Mouse (Mus musculus) spleen, adult 2 months (tissue): ENCODE results near the gene Crtac1. TPM values are rescaled to one million over a fixed set of nuclear protein-coding genes. Genes with fewer than 3 reads are reported as not detected.

Source experiments
- DNase-seq, 2 experiments: peaks; one replicate each; pipeline versions ENCODE4 v3.0.0 to v3.0.0-alpha.2; 2012 to 2021; ENCODE audit warnings: low spot score in 2 of 2, low read depth in 1 of 2
- H3K27ac ChIP-seq: fragments of 200-500 bp; 2 replicates; pipeline ENCODE4 v1.5.1; 2012; ENCODE audit warnings: low read length, inconsistent platforms; ENCODE audit not compliant: insufficient read depth
- H3K27me3 ChIP-seq: fragments of 200-500 bp; 2 replicates; pipeline ENCODE4 v1.6.1; 2012; ENCODE audit warnings: mild to moderate bottlenecking, moderate library complexity, low read length, inconsistent platforms; ENCODE audit not compliant: control insufficient read depth, insufficient read depth
- H3K36me3 ChIP-seq: fragments of 200-500 bp; 2 replicates; pipeline ENCODE4 v1.6.1; 2012; ENCODE audit warnings: mild to moderate bottlenecking, low read length, inconsistent platforms; ENCODE audit not compliant: control insufficient read depth, insufficient read depth
- H3K4me1 ChIP-seq: fragments of 200-500 bp; 2 replicates; pipeline ENCODE4 v1.6.1; 2011; ENCODE audit warnings: inconsistent platforms; ENCODE audit not compliant: control insufficient read depth, insufficient read depth, insufficient read length
- H3K4me3 ChIP-seq: fragments of 200-500 bp; 2 replicates; pipeline ENCODE4 v1.5.1; 2011; ENCODE audit warnings: mild to moderate bottlenecking, inconsistent platforms; ENCODE audit not compliant: insufficient read depth, insufficient read length; ENCODE audit errors: extremely low read depth
- CTCF ChIP-seq: fragments of 200-500 bp; IDR thresholded peaks from 2 replicates; pipeline ENCODE4 v1.5.1; 2011; ENCODE audit warnings: mild to moderate bottlenecking, inconsistent platforms; ENCODE audit not compliant: insufficient read depth, insufficient read length, insufficient replicate concordance; ENCODE audit errors: extremely low read depth
- POLR2A ChIP-seq: fragments of 200-500 bp; IDR thresholded peaks from 2 replicates; pipeline ENCODE4 v1.6.1; 2011; ENCODE audit warnings: low read depth, low read length, inconsistent platforms
- WGBS: fragments of 180-500 bp; shearing (Covaris S2); methylation state at CpG from one replicate; pipeline ENCODE4 v1.1.7; 2018; 5-methylcytosine and 5-hydroxymethylcytosine counted together
- polyA plus RNA-seq: library from polyadenylated mRNA; depleted of rRNA; stranded (reverse); fragments of >200 nt; gene quantifications from 2 replicates; pipeline ENCODE4 v1.2.3, GENCODE M21; 2012; rRNA removed

Gene Crtac1
- polyA plus RNA-seq, 1 experiment: not detected

DNA sequence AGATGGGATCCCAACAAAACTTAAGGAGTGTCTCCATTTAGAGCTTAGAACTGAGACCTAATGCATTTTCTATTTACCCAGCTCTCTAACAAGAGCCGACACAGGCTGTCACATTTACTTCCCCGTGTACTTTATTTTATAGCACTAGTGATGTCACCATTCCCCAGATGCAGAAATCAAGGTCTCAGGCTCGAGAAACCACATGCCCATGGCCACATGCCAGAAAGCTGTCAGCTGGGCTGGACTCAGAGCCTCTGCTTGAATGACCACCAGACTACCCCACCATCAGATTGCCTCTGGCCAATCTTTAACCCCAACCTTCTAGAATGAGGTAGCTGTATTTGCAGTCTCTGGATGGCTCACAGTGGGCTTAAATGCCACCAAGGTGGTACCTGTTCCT is 188.2 kb downstream of the Crtac1 start:
- WGBS: 26% methylated on average over 3 of the region's 3 CpGs
- H3K4me1 ChIP-seq: no peaks in the 10 kb centered on the region
- H3K4me3 ChIP-seq: no peak overlapping the region
- no peak overlapping the region for H3K27ac ChIP-seq
- H3K36me3 ChIP-seq: no peaks in the 10 kb centered on the region
- no peaks in the 10 kb centered on the region for H3K27me3 ChIP-seq
- DNase-seq: no peak
- no peak for TF ChIP-seq POLR2A
- no peak for TF ChIP-seq CTCF

GRCm38 (mm10) chr19:42240881-42241280 is 190.7 kb downstream of the Crtac1 start:
- H3K27ac ChIP-seq: no peak overlapping the region
- H3K36me3 ChIP-seq: no peaks in the 10 kb centered on the region
- H3K27me3 ChIP-seq: no peaks in the 10 kb centered on the region
- no peaks in the 10 kb centered on the region for H3K4me1 ChIP-seq
- 87% methylated on average over 8 of the region's 8 CpGs for WGBS
- TF ChIP-seq CTCF (no peak), POLR2A (no peak)
- H3K4me3 ChIP-seq: no peak overlapping the region
- DNase-seq: no peak

- Histone ChIP-seq H3K27me3 (no peaks in the 10 kb centered on the region), H3K27ac (no peak overlapping the region), H3K36me3 (no peaks in the 10 kb centered on the region), H3K4me1 (no peaks in the 10 kb centered on the region), H3K4me3 (no peak overlapping the region)
- DNase-seq: no peak
- WGBS: 61% methylated on average over 7 of the region's 7 CpGs
- no peak for TF ChIP-seq POLR2A
- no peak for TF ChIP-seq CTCF
Measured at GRCm38 (mm10) chr19:42238341-42238715, 193.3 kb downstream of the Crtac1 start.

DNA sequence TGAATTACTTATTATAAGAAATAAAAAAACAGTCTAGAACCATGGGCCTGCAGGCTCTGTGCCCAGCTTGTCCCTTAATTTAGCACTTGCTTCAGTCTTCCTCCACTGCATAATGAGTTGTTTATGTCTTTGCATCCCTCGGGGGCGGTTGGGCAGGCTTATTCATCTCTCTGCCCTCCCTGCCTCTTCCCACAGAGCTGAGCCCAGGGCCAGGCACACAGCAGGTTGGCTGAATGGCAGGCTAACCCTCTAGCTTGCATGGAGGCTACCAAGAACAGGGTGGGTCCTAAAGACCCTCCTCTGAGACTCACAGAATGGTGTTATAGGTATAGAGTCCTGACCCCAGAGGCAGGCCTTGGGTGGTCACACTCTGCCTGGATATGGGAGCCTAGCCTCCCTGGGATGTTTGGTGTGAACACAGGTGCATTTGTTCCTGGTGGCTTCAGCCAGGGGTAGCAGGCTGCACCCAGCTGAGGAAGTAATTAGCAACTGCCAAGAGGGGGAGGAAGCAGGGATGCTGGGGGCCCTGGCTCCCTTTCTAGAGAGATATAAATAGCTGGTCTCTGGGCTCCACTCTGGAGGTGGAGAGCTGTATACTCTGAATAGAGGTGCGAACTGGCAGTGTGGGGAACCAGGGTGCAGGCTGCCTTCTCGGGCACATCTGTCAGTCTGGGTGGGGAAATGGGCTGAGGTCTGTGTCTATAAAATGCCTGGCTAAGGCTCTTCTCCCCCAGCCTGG is 193.8 kb downstream of the Crtac1 start:
- H3K36me3 ChIP-seq: no peaks in the 10 kb centered on the region
- no peak for TF ChIP-seq POLR2A
- no peaks in the 10 kb centered on the region for H3K4me1 ChIP-seq
- H3K4me3 ChIP-seq: no peak overlapping the region
- DNase-seq: no peak
- H3K27me3 ChIP-seq: no peaks in the 10 kb centered on the region
- no peak overlapping the region for H3K27ac ChIP-seq
- WGBS: 19% methylated on average over 4 of the region's 4 CpGs

Other genes starting within 250 kb of the Crtac1 start
- 0.19 and 0.28 TPM in 2 replicates for gene Sfrp5, start 229.5 kb downstream of the Crtac1 start, polyA plus RNA-seq
- 0.11 TPM in 1 of 2 replicates, not detected in the other for gene Golga7b, start 184.2 kb downstream of the Crtac1 start, polyA plus RNA-seq
- gene R3hcc1l, start 87.0 kb upstream of the Crtac1 start, polyA plus RNA-seq: 2.8 and 3.4 TPM in 2 replicates
- gene Loxl4, start 181.0 kb upstream of the Crtac1 start, polyA plus RNA-seq: 0.39 and 0.61 TPM in 2 replicates